Comparison of ENCODE assay signal across 27 mouse cellular contexts in the genomic region with DNA sequence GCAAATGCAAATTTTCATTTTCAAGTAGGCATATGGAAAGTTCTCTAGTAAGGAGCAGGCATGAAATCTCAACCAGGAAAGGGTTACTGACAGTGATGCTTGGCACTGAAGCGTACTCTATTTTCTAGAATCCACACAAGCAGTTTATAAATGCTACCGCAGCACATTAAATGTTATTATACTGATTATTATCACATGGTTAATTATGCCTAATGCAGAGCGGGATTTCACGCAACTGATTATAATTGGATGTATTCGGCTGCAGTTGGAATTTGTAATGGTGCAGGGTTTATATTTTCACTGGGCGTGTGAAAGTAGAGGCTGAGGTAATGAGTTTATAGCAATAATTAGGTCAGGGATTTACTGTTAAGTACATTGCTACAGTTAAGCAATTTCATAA.
A peak's percentile ranks its signal among the peaks of the same experiment; 100 is the strongest.
DNase-seq lines count a peak whose midpoint lies in the region; ATAC-seq and TF ChIP-seq lines count a peak whose summit lies in the region.
"Had no signal": no experiment of that assay in that cellular context is flagged by ENCODE, and none has a peak within 500 bp of the region (broad histone marks: within the 10 kb centered on the region; RNA-seq: fewer than 3 reads in every experiment).

No protein-coding gene starts in this region.

- no peak overlapping the region for H3K27ac ChIP-seq in forebrain, embryonic 13.5 days
- no peak overlapping the region for H3K27ac ChIP-seq in forebrain, embryonic 11.5 days (ENCODE audit: low read depth, low read length)
- H3K27ac ChIP-seq in hindbrain, embryonic 15.5 days (replicated peaks): no peak overlapping the region
- no peak overlapping the region for H3K27ac ChIP-seq in hindbrain, embryonic 10.5 days
- no peak overlapping the region for H3K27ac ChIP-seq in midbrain, embryonic 16.5 days (ENCODE audit: low read length)
- no peak overlapping the region for H3K27ac ChIP-seq in kidney, adult 2 months (ENCODE audit: insufficient read depth, low read depth, low read length)
- H3K27ac ChIP-seq: embryonic facial prominence, embryonic 10.5 days; embryonic facial prominence, embryonic 15.5 days; heart, embryonic 10.5 days; heart, embryonic 15.5 days; limb, embryonic 12.5 days; liver, embryonic 15.5 days; midbrain, embryonic 12.5 days had no signal

- no peak overlapping the region for H3K4me3 ChIP-seq in forebrain, embryonic 13.5 days
- no peak overlapping the region for H3K4me3 ChIP-seq in forebrain, embryonic 11.5 days (ENCODE audit: low read depth, low read length)
- H3K4me3 ChIP-seq in hindbrain, embryonic 15.5 days: no peak overlapping the region
- no peak overlapping the region for H3K4me3 ChIP-seq in hindbrain, embryonic 10.5 days
- no peak overlapping the region for H3K4me3 ChIP-seq in midbrain, embryonic 16.5 days (ENCODE audit: low read depth, low read length)
- H3K4me3 ChIP-seq in kidney, adult 2 months (ENCODE audit: insufficient read depth, low read depth, low read length): no peak overlapping the region
- H3K4me3 ChIP-seq: embryonic facial prominence, embryonic 10.5 days; embryonic facial prominence, embryonic 15.5 days; heart, embryonic 10.5 days; heart, embryonic 15.5 days; limb, embryonic 12.5 days; liver, embryonic 15.5 days; midbrain, embryonic 12.5 days; myocyte had no signal

- no peak overlapping the region for H3K9ac ChIP-seq in forebrain, embryonic 13.5 days
- no peak overlapping the region for H3K9ac ChIP-seq in forebrain, embryonic 11.5 days (ENCODE audit: low read length)
- no peak overlapping the region for H3K9ac ChIP-seq in hindbrain, embryonic 15.5 days
- H3K9ac ChIP-seq in midbrain, embryonic 16.5 days (ENCODE audit: low read depth, low read length): no peak overlapping the region
- H3K9ac ChIP-seq: embryonic facial prominence, embryonic 15.5 days; heart, embryonic 15.5 days; limb, embryonic 12.5 days; liver, embryonic 15.5 days; lung, embryonic 14.5 days; midbrain, embryonic 12.5 days had no signal

- TF ChIP-seq POLR2A in brain, embryonic 14.5 days (IDR thresholded peaks at IDR 0.05; ENCODE audit: borderline replicate concordance, extremely low read depth, insufficient read depth, insufficient read length, poor library complexity, severe bottlenecking): no peak
- TF ChIP-seq POLR2A in kidney, adult 2 months (IDR thresholded peaks at IDR 0.05; ENCODE audit: low read depth, low read length): no peak

- peaks cover 26% of the 10 kb centered on the region for H3K4me1 ChIP-seq in forebrain, embryonic 13.5 days
- H3K4me1 ChIP-seq in forebrain, embryonic 11.5 days (replicated peaks; ENCODE audit: control insufficient read depth, insufficient read depth, low read length): no peaks in the 10 kb centered on the region
- peaks cover 11% of the 10 kb centered on the region; the same call in 1 of the 2 replicates for H3K4me1 ChIP-seq in hindbrain, embryonic 15.5 days (replicated peaks)
- peaks cover 9% of the 10 kb centered on the region; the same call in 1 of the 2 replicates for H3K4me1 ChIP-seq in hindbrain, embryonic 10.5 days (replicated peaks)
- H3K4me1 ChIP-seq in midbrain, embryonic 16.5 days (ENCODE audit: control insufficient read depth, insufficient read depth, low read length): no peaks in the 10 kb centered on the region
- no peaks in the 10 kb centered on the region for H3K4me1 ChIP-seq in kidney, adult 2 months (ENCODE audit: control insufficient read depth, insufficient read depth, low read length)
- H3K4me1 ChIP-seq: embryonic facial prominence, embryonic 10.5 days; embryonic facial prominence, embryonic 15.5 days; heart, embryonic 10.5 days; heart, embryonic 15.5 days; limb, embryonic 12.5 days; liver, embryonic 15.5 days had no signal

- no peak overlapping the region for H3K4me2 ChIP-seq in forebrain, embryonic 13.5 days
- no peak overlapping the region for H3K4me2 ChIP-seq in forebrain, embryonic 11.5 days (ENCODE audit: low read depth, low read length, severe bottlenecking)
- no peak overlapping the region for H3K4me2 ChIP-seq in hindbrain, embryonic 15.5 days
- no peak overlapping the region for H3K4me2 ChIP-seq in midbrain, embryonic 16.5 days (ENCODE audit: low read length)
- H3K4me2 ChIP-seq: embryonic facial prominence, embryonic 15.5 days; heart, embryonic 15.5 days; limb, embryonic 12.5 days; liver, embryonic 15.5 days; lung, embryonic 14.5 days; midbrain, embryonic 12.5 days had no signal

- WGBS in forebrain, embryonic 13.5 days: 53% methylated on average over 6 of the region's 6 CpGs
- WGBS in forebrain, embryonic 11.5 days: 82% methylated on average over 6 of the region's 6 CpGs
- WGBS in hindbrain, embryonic 15.5 days: 50% methylated on average over 6 of the region's 6 CpGs
- 91% methylated on average over 6 of the region's 6 CpGs for WGBS in hindbrain, embryonic 10.5 days
- 42% methylated on average over 6 of the region's 6 CpGs for WGBS in midbrain, embryonic 16.5 days
- WGBS in kidney, adult 2 months: 78% methylated on average over 6 of the region's 6 CpGs

- intact Hi-C loops in left cerebral cortex, postnatal 4 days (cut with DNase I): no loop called here

- peak; percentile 26; the same call in 1 of the 2 replicates for ATAC-seq in forebrain, embryonic 13.5 days
- ATAC-seq in forebrain, embryonic 11.5 days (replicated peaks; ENCODE audit: low FRiP score): no peak
- peak; percentile 52; the same call in 1 of the 2 replicates for ATAC-seq in hindbrain, embryonic 15.5 days (ENCODE audit: low FRiP score, low read depth)
- ATAC-seq in midbrain, embryonic 16.5 days: peak; percentile 43; the same call in 1 of the 2 replicates
- ATAC-seq: intestine, postnatal 0 days had no signal

- H3K36me3 ChIP-seq in forebrain, embryonic 13.5 days (ENCODE audit: poor library complexity, severe bottlenecking): no peaks in the 10 kb centered on the region
- H3K36me3 ChIP-seq in forebrain, embryonic 11.5 days (ENCODE audit: control insufficient read depth, insufficient read depth, low read length): no peaks in the 10 kb centered on the region
- no peaks in the 10 kb centered on the region for H3K36me3 ChIP-seq in hindbrain, embryonic 15.5 days
- H3K36me3 ChIP-seq in hindbrain, embryonic 10.5 days: no peaks in the 10 kb centered on the region
- no peaks in the 10 kb centered on the region for H3K36me3 ChIP-seq in midbrain, embryonic 16.5 days (ENCODE audit: control insufficient read depth, insufficient read depth, low read length)
- no peaks in the 10 kb centered on the region for H3K36me3 ChIP-seq in kidney, adult 2 months (ENCODE audit: control insufficient read depth, insufficient read depth, low read length)
- H3K36me3 ChIP-seq: embryonic facial prominence, embryonic 10.5 days; embryonic facial prominence, embryonic 15.5 days; G1E; heart, embryonic 10.5 days; heart, embryonic 15.5 days; limb, embryonic 12.5 days; liver, embryonic 15.5 days; midbrain, embryonic 12.5 days had no signal

- no peaks in the 10 kb centered on the region for H3K9me3 ChIP-seq in forebrain, embryonic 13.5 days (replicated peaks)
- no peaks in the 10 kb centered on the region for H3K9me3 ChIP-seq in forebrain, embryonic 11.5 days (ENCODE audit: control insufficient read depth, low read length)
- H3K9me3 ChIP-seq in hindbrain, embryonic 15.5 days: no peaks in the 10 kb centered on the region
- no peaks in the 10 kb centered on the region for H3K9me3 ChIP-seq in hindbrain, embryonic 10.5 days
- H3K9me3 ChIP-seq in midbrain, embryonic 16.5 days (replicated peaks; ENCODE audit: control insufficient read depth, low read length, poor library complexity, severe bottlenecking): no peaks in the 10 kb centered on the region
- H3K9me3 ChIP-seq: embryonic facial prominence, embryonic 10.5 days; embryonic facial prominence, embryonic 15.5 days; heart, embryonic 10.5 days; heart, embryonic 15.5 days; limb, embryonic 12.5 days; liver, embryonic 15.5 days; midbrain, embryonic 12.5 days had no signal

- no peak for TF ChIP-seq CTCF in brain, embryonic 14.5 days (IDR thresholded peaks at IDR 0.05; ENCODE audit: borderline replicate concordance, extremely low read depth, insufficient read depth, insufficient read length)
- TF ChIP-seq CTCF in kidney, adult 2 months (conservative IDR thresholded peaks at IDR 0.05; ENCODE audit: insufficient read depth, insufficient read length, low read depth, low read length): no peak

- no peak for DNase-seq in forebrain, embryonic 11.5 days (ENCODE audit: low spot score)
- no peak for DNase-seq in hindbrain, embryonic 10.5 days (ENCODE audit: low spot score)
- peak; percentile 72 for DNase-seq in brain, embryonic 14.5 days (ENCODE audit: low read depth)
- DNase-seq in kidney, adult 2 months: no peak
- no peak for DNase-seq in left cerebral cortex, postnatal 4 days
- DNase-seq: adrenal gland, adult 8-10 months; cerebellum, adult 8-10 months; cerebellum, postnatal 25 days; gastrocnemius, postnatal 25 days; heart, adult 11 months; kidney, postnatal 14 days; layer of hippocampus, adult 9-11 months; lung, embryonic 14.5 days; thymus, postnatal 4 days had no signal

- no peaks in the 10 kb centered on the region for H3K27me3 ChIP-seq in forebrain, embryonic 13.5 days
- no peaks in the 10 kb centered on the region for H3K27me3 ChIP-seq in forebrain, embryonic 11.5 days (ENCODE audit: control insufficient read depth, insufficient read depth, low read length)
- H3K27me3 ChIP-seq in hindbrain, embryonic 15.5 days: no peaks in the 10 kb centered on the region
- H3K27me3 ChIP-seq in hindbrain, embryonic 10.5 days (ENCODE audit: insufficient read depth, poor library complexity, severe bottlenecking): no peaks in the 10 kb centered on the region
- H3K27me3 ChIP-seq in midbrain, embryonic 16.5 days (ENCODE audit: control insufficient read depth, insufficient read depth, low read depth, low read length): no peaks in the 10 kb centered on the region
- H3K27me3 ChIP-seq in kidney, adult 2 months (replicated peaks; ENCODE audit: control insufficient read depth, insufficient read depth, low read length): no peaks in the 10 kb centered on the region
- H3K27me3 ChIP-seq: embryonic facial prominence, embryonic 15.5 days; heart, embryonic 15.5 days; limb, embryonic 12.5 days; liver, embryonic 15.5 days; midbrain, embryonic 12.5 days had no signal
